Mouse (Mus musculus): Measurements from ENCODE around the gene Gm21969.

DNA sequence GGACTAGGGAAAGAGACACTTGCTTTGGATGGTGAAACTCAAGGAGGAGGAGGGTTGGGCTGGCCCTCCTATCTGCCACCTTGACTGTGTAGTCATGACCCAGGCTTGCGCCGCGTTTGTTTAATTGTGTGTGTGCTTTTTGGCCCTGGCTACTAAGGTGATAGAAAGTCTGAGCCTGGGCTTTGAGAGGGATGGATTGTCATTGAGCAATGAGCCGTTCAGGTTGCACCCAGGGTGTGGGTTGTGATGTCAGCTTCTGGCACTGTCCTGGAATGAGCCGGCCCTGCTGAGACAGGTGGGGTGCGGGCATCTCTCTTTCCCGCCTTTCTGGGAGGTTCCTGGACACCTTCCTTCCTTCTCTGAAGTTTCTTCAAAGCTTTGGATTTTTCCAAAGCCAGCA is 26.0 kb upstream of the Gm21969 start:
- TF ChIP-seq CTCF (conservative IDR thresholded peaks at IDR 0.05; ENCODE audit: low read length) (no peak), POU5F1 (IDR thresholded peaks at IDR 0.05; ENCODE audit: borderline replicate concordance, low read length) (no peak)

All from E14TG2a.4 (cell line).